Mouse (Mus musculus): ENCODE data around the gene Dync1h1. TPM values are rescaled to one million over a fixed set of nuclear protein-coding genes. Genes with fewer than 3 reads are reported as not detected.

Gene Dync1h1
- polyA plus RNA-seq, 1 experiment, result 224 TPM

DNA sequence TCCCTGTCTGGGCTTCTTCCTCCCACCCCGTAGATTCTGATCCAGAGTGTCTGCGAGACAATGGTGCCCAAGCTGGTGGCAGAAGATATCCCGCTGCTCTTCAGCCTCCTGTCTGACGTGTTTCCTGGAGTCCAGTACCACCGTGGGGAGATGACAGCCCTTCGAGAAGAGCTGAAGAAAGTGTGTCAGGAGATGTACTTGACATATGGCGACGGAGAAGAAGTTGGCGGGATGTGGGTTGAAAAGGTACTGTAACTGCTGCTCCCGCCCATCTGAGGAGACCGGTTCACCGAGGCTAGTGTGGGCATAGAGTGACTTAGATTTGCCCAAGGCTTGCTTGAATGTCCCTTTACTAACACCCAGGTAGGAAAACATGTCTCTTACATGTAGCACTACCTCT lies 35.0 kb downstream of the Dync1h1 start:
- no peak for DNase-seq (ENCODE audit: low read depth in 1 of 2, low spot score in 2 of 2)
- Histone ChIP-seq H3K27ac (ENCODE audit: insufficient read depth, low read length) (no peak overlapping the region), H3K4me1 (ENCODE audit: control insufficient read depth, insufficient read depth, insufficient read length) (no peaks in the 10 kb centered on the region), H3K27me3 (ENCODE audit: control insufficient read depth, insufficient read depth, low read length) (no peaks in the 10 kb centered on the region), H3K4me3 (ENCODE audit: extremely low read depth, insufficient read depth, insufficient read length) (no peak overlapping the region), H3K36me3 (ENCODE audit: control insufficient read depth, insufficient read depth, low read length) (peaks cover 78% of the 10 kb centered on the region)
- WGBS, result 96% methylated on average over 12 of the region's 12 CpGs
- TF ChIP-seq POLR2A (IDR thresholded peaks at IDR 0.05; ENCODE audit: low read depth, low read length) (no peak), CTCF (IDR thresholded peaks at IDR 0.05; ENCODE audit: extremely low read depth, insufficient read depth, insufficient read length, insufficient replicate concordance) (no peak)

DNA sequence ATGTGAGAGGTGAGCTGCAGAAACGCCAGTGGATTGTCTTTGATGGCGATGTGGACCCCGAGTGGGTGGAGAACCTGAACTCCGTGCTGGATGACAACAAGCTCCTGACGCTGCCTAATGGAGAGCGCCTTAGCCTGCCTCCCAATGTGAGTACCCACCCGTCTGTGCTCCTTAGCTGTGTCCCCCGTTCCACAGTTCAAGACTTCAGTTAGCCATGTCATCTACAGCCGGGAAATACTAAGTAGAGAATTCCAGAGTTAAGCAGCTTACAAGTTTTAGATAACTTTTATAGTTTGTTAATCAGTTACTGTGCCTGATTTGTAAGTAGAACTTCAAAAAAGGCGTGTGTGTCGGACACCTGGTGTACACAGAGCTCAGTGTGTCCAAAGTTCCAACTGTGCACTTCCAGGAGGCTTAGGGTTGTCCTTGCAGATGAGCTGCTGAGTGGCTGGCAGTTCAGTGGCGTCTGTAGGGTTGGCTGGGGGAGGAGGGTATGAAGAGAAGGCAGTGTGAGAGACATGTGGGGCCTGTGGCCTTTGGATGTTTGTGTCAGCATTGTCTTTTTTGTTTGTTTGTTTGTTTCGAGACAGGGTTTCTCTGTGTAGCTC lies 36.4 kb downstream of the Dync1h1 start:
- H3K36me3 ChIP-seq (ENCODE audit: control insufficient read depth, insufficient read depth, low read length), result peaks cover 81% of the 10 kb centered on the region
- TF ChIP-seq POLR2A (IDR thresholded peaks at IDR 0.05; ENCODE audit: low read depth, low read length), result no peak
- no peak for TF ChIP-seq CTCF (IDR thresholded peaks at IDR 0.05; ENCODE audit: extremely low read depth, insufficient read depth, insufficient read length, insufficient replicate concordance)
- 94% methylated on average over 13 of the region's 13 CpGs for WGBS

DNA sequence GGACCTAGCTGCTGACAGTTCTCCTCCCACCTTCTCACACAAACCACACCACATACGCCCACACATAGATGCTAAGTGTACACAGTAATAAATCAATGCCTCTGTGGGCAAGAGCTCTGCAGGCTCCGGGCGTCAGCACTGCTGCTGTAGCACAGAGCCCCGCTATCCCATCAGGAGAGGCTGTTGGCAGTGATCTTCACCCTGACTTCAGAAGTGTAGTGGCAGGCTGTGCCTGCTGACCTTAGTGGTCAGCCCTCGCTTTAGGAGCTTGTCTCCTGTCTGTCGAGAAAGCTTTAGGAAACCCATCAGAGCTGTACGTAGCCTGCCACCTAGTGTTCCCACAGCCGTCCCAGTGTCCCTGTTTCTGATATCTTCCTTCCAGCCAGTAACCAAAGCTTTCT lies 49.0 kb downstream of the Dync1h1 start:
- H3K4me3 ChIP-seq (ENCODE audit: extremely low read depth, insufficient read depth, insufficient read length), result no peak overlapping the region
- peaks cover 64% of the 10 kb centered on the region for H3K36me3 ChIP-seq (ENCODE audit: control insufficient read depth, insufficient read depth, low read length)
- TF ChIP-seq POLR2A (IDR thresholded peaks at IDR 0.05; ENCODE audit: low read depth, low read length), result no peak
- TF ChIP-seq CTCF (IDR thresholded peaks at IDR 0.05; ENCODE audit: extremely low read depth, insufficient read depth, insufficient read length, insufficient replicate concordance), result no peak
- DNase-seq (ENCODE audit: low read depth in 1 of 2, low spot score in 2 of 2), result no peak
- H3K4me1 ChIP-seq (ENCODE audit: control insufficient read depth, insufficient read depth, insufficient read length), result no peaks in the 10 kb centered on the region
- no peaks in the 10 kb centered on the region for H3K27me3 ChIP-seq (ENCODE audit: control insufficient read depth, insufficient read depth, low read length)
- H3K27ac ChIP-seq (ENCODE audit: insufficient read depth, low read length), result no peak overlapping the region
- WGBS, result 89% methylated on average over 8 of the region's 8 CpGs

More for the DNA sequence above, 36.4 kb downstream of the Dync1h1 start:
- no peak overlapping the region for H3K27ac ChIP-seq (ENCODE audit: insufficient read depth, low read length)
- no peak for DNase-seq (ENCODE audit: low read depth in 1 of 2, low spot score in 2 of 2)
- H3K4me3 ChIP-seq (ENCODE audit: extremely low read depth, insufficient read depth, insufficient read length), result no peak overlapping the region
- no peaks in the 10 kb centered on the region for H3K4me1 ChIP-seq (ENCODE audit: control insufficient read depth, insufficient read depth, insufficient read length)
- no peaks in the 10 kb centered on the region for H3K27me3 ChIP-seq (ENCODE audit: control insufficient read depth, insufficient read depth, low read length)

DNA sequence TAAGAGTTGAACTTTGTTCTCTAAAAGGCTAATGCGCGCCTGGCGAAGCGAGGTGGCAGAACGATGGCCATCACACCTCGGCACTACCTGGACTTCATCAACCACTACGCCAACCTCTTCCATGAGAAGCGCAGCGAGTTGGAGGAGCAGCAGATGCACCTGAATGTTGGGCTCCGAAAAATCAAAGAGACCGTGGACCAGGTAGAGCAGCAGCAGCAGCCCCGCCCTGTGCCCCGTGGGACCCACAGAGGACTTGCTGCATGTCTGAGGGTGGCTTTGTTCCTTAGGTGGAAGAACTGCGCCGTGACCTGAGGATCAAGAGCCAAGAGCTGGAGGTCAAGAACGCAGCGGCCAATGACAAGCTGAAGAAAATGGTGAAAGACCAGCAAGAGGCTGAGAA lies 50.2 kb downstream of the Dync1h1 start:
- WGBS, result 96% methylated on average over 17 of the region's 17 CpGs
- Histone ChIP-seq H3K27ac (ENCODE audit: insufficient read depth, low read length) (no peak overlapping the region), H3K4me3 (ENCODE audit: extremely low read depth, insufficient read depth, insufficient read length) (no peak overlapping the region)

DNA sequence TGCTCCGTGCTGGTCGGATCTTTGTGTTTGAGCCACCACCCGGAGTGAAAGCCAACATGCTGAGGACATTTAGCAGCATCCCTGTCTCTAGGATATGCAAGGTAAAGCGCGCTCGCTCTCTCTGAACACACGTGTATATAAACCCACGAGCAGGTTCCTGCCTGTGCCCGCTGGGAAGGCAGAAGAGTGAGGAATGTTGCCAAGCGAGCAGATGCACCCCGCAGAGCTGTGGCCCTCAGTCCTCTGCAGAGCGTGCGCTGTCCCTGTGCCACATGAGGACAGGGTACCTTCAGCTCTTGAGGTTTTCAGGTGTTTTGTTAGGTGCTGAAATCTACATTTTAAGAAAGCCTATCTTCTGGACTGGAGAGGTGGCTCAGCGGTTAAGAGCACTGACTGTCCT lies 60.5 kb downstream of the Dync1h1 start:
- DNase-seq (ENCODE audit: low read depth in 1 of 2, low spot score in 2 of 2), result no peak
- Histone ChIP-seq H3K4me3 (ENCODE audit: extremely low read depth, insufficient read depth, insufficient read length) (no peak overlapping the region), H3K4me1 (ENCODE audit: control insufficient read depth, insufficient read depth, insufficient read length) (no peaks in the 10 kb centered on the region), H3K36me3 (ENCODE audit: control insufficient read depth, insufficient read depth, low read length) (peaks cover 72% of the 10 kb centered on the region), H3K27ac (ENCODE audit: insufficient read depth, low read length) (no peak overlapping the region), H3K27me3 (ENCODE audit: control insufficient read depth, insufficient read depth, low read length) (no peaks in the 10 kb centered on the region)
- 96% methylated on average over 14 of the region's 14 CpGs for WGBS
- TF ChIP-seq CTCF (IDR thresholded peaks at IDR 0.05; ENCODE audit: extremely low read depth, insufficient read depth, insufficient read length, insufficient replicate concordance), result no peak
- TF ChIP-seq POLR2A (IDR thresholded peaks at IDR 0.05; ENCODE audit: low read depth, low read length), result no peak

More for the DNA sequence above, 50.2 kb downstream of the Dync1h1 start:
- peaks cover 70% of the 10 kb centered on the region for H3K36me3 ChIP-seq (ENCODE audit: control insufficient read depth, insufficient read depth, low read length)
- TF ChIP-seq POLR2A (IDR thresholded peaks at IDR 0.05; ENCODE audit: low read depth, low read length) (no peak), CTCF (IDR thresholded peaks at IDR 0.05; ENCODE audit: extremely low read depth, insufficient read depth, insufficient read length, insufficient replicate concordance) (no peak)
- no peak for DNase-seq (ENCODE audit: low read depth in 1 of 2, low spot score in 2 of 2)
- no peaks in the 10 kb centered on the region for H3K4me1 ChIP-seq (ENCODE audit: control insufficient read depth, insufficient read depth, insufficient read length)
- H3K27me3 ChIP-seq (ENCODE audit: control insufficient read depth, insufficient read depth, low read length), result no peaks in the 10 kb centered on the region

DNA sequence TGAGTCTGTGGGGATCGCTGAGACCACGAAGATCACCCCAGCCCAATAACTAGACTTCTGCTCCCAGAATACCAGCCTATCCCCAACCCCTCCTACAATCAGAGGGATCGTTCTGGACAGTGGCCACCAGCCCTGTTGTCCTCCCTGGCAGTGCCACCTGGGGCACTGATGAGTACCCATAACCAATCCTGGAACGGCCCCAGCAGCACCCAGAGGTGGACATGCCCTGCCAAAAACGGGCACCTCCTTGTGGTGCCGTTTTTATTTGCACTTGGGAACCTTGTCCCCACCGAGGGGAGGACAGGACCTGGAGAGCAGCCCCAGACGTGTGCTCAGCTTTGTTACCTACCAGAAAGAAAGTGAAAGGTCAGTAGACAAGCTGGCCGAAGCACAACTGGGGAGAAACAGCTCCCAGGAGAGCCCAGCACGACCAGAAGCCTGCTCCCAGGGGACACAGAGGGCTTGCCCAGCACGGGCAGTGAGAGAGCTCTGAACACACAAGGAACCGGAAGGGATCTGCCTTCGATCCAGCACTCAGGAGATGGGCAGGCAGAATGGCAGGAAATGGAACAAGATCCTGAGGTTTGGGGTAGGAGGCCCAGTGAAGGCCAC lies 66.3 kb downstream of the Dync1h1 start:
- TF ChIP-seq CTCF (IDR thresholded peaks at IDR 0.05; ENCODE audit: extremely low read depth, insufficient read depth, insufficient read length, insufficient replicate concordance) (no peak), POLR2A (IDR thresholded peaks at IDR 0.05; ENCODE audit: low read depth, low read length) (no peak)
- Histone ChIP-seq H3K27me3 (ENCODE audit: control insufficient read depth, insufficient read depth, low read length) (no peaks in the 10 kb centered on the region), H3K4me1 (ENCODE audit: control insufficient read depth, insufficient read depth, insufficient read length) (no peaks in the 10 kb centered on the region), H3K4me3 (ENCODE audit: extremely low read depth, insufficient read depth, insufficient read length) (no peak overlapping the region), H3K36me3 (ENCODE audit: control insufficient read depth, insufficient read depth, low read length) (peaks cover 42% of the 10 kb centered on the region), H3K27ac (ENCODE audit: insufficient read depth, low read length) (no peak overlapping the region)
- WGBS, result 83% methylated on average over 13 of the region's 13 CpGs
- no peak for DNase-seq (ENCODE audit: low read depth in 1 of 2, low spot score in 2 of 2)

DNA sequence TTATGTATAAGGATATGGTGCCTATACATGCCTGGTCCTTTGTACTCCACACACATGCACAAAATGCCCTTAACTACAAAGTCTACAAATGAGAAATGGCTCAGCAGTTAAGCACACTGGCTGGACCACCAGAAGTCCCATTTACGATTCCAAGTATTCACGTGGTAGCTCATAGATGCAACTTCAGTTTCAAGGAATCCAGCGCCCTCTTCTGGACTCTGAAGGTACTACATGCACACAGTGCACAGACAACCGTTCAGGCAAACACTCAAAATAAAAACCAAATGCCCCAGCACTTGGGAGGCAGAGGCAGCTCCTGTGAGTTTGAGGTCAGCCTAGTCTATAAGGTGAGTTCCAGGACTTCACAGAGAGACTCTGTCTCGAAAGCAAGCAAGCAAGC lies 73.0 kb downstream of the Dync1h1 start:
- H3K36me3 ChIP-seq (ENCODE audit: control insufficient read depth, insufficient read depth, low read length), result no peaks in the 10 kb centered on the region
- 52% methylated on average over 5 of the region's 5 CpGs for WGBS
- no peak overlapping the region for H3K27ac ChIP-seq (ENCODE audit: insufficient read depth, low read length)
- H3K4me3 ChIP-seq (ENCODE audit: extremely low read depth, insufficient read depth, insufficient read length), result no peak overlapping the region
- H3K4me1 ChIP-seq (ENCODE audit: control insufficient read depth, insufficient read depth, insufficient read length), result no peaks in the 10 kb centered on the region
- TF ChIP-seq POLR2A (IDR thresholded peaks at IDR 0.05; ENCODE audit: low read depth, low read length), result no peak
- peak; percentile 13; the same call in 1 of the 2 replicates for TF ChIP-seq CTCF (IDR thresholded peaks at IDR 0.05; ENCODE audit: extremely low read depth, insufficient read depth, insufficient read length, insufficient replicate concordance)
- no peaks in the 10 kb centered on the region for H3K27me3 ChIP-seq (ENCODE audit: control insufficient read depth, insufficient read depth, low read length)
- no peak for DNase-seq (ENCODE audit: low read depth in 1 of 2, low spot score in 2 of 2)
